Mouse (Mus musculus): Measurements from ENCODE around the gene Uba3. TPM values are rescaled to one million over a fixed set of nuclear protein-coding genes. Genes with fewer than 3 reads are reported as not detected.
A peak's percentile ranks its signal among the peaks of the same experiment; 100 is the strongest.

Uba3 gene
- polyA plus RNA-seq, 1 experiment = not detected

DNA sequence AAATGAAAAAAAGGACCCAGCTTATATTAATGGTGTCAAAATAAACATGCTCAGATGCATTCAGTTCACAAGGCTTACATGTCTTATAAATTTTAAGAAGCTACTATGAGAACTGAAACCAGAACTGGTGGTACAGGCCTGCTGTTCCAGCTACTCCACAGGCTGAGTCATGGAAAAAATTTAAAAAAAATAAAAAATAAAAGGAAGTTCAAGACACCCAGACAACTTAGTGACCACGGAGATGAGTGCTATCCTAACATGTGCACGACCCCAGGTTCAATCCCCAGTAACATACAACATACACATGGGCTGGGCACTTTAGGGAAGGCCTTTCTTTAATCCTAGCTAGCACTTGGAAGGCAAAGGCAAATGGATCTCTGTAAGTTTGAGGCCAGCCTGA is 55.7 kb downstream of the Uba3 start:
- Histone ChIP-seq H3K4me1 (ENCODE audit: control insufficient read depth, insufficient read depth, low read length) (peaks cover 11% of the 10 kb centered on the region), H3K4me3 (ENCODE audit: insufficient read depth, low read depth, low read length) (no peak overlapping the region), H3K27ac (ENCODE audit: insufficient read depth, low read depth, low read length) (no peak overlapping the region)
- 88% methylated on average over 2 of the region's 2 CpGs for WGBS
- TF ChIP-seq POLR2A (IDR thresholded peaks at IDR 0.05; ENCODE audit: insufficient read depth, low read depth, low read length) = no peak
- no peak for TF ChIP-seq CTCF (IDR thresholded peaks at IDR 0.05; ENCODE audit: insufficient read depth, low read depth, low read length)

DNA sequence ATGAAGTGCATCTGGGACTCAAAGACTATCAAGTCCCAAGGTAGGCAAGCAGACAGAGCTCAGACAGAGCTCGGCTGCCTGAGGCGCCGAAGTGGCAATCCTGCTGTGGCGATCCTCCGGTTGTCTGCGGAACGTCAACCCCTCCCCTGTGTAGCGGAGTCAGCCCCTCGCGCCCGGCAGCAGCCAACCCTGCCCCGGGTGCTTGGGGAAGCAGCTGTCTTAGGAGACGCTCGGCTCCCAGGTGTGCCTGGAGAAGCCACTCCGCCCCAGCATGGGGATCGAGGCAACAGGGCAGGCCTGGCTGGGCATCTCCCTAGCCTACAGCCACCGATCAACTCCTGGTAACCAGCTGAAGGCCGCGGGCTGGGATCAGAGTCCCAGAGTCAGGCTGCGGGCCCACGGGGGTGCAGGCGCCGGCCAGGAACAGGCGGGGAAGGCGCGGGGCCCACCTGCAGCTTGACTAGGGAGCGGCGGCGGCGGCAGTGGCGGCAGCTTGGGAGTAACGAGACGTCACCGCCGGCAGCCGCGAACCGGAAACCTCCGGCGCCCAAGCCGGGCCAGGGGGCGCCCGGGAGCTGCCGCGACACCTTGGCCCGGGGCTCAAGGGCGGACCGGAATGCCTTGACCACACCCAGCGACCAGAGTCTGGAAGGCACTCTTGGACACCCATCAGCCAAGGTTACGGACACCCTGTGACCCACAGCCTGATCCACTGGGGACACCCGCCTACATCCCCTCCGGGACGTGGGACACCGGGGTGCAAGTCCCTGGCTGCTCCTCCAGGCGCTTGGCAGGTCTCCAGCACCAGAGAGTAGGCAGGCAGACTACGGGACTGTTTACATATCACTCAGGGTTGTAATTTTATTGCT is 56.8 kb downstream of the Uba3 start, which contains the start of gene Eogt:
Gene Eogt (minus strand): TSS at position 800 of the 869 bp plus-strand sequence.
- WGBS = under 1% methylated on average over 56 of the region's 56 CpGs
- Histone ChIP-seq H3K4me3 (ENCODE audit: insufficient read depth, low read depth, low read length) (peak within 1 kb of the TSS; percentile 71), H3K4me1 (ENCODE audit: control insufficient read depth, insufficient read depth, low read length) (peaks cover 11% of the 10 kb centered on the region), H3K27ac (ENCODE audit: insufficient read depth, low read depth, low read length) (peak within 1 kb of the TSS; percentile 52)
- no peak for TF ChIP-seq POLR2A (IDR thresholded peaks at IDR 0.05; ENCODE audit: insufficient read depth, low read depth, low read length)
- TF ChIP-seq CTCF (IDR thresholded peaks at IDR 0.05; ENCODE audit: insufficient read depth, low read depth, low read length) = 0 out of 2 replicates have a peak, but pooled peaks have one; percentile 23

DNA sequence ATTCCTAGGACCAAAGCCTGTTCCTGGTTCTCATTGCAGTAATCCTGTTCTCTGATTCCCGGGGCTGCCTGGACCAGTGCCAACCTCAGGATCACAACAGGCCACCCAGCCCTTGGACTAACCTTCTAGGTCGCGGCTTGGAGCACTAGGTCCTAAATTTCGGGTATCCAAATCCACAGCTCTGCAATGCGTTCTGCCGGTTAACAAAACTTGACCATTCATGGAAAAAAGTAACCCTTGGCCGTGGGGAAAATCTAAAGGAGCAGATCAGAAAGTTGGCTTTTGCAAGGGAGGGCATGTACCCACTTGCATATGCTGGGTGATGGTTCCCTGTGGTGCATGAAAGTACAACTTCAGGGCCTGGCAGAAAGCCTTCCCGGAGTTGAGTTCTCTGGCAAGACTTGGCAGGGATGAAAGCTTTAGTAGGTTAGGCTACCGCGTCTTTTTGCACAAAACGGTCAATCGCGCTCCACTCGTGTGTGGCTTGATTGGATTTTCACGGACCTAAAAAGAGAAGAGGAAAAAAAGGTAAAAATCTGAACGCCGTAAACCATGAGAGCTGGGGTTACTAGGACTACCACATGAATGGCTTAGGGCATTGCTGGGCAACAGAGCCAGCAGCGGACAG is 57.6 kb downstream of the Uba3 start:
- Histone ChIP-seq H3K4me1 (ENCODE audit: control insufficient read depth, insufficient read depth, low read length) (peaks cover 11% of the 10 kb centered on the region), H3K4me3 (ENCODE audit: insufficient read depth, low read depth, low read length) (peak overlapping the region; percentile 71), H3K27ac (ENCODE audit: insufficient read depth, low read depth, low read length) (peak overlapping the region; percentile 52; the same call in 1 of the 2 replicates)
- 19% methylated on average over 18 of the region's 18 CpGs for WGBS
- TF ChIP-seq POLR2A (IDR thresholded peaks at IDR 0.05; ENCODE audit: insufficient read depth, low read depth, low read length) (no peak), CTCF (IDR thresholded peaks at IDR 0.05; ENCODE audit: insufficient read depth, low read depth, low read length) (no peak)

DNA sequence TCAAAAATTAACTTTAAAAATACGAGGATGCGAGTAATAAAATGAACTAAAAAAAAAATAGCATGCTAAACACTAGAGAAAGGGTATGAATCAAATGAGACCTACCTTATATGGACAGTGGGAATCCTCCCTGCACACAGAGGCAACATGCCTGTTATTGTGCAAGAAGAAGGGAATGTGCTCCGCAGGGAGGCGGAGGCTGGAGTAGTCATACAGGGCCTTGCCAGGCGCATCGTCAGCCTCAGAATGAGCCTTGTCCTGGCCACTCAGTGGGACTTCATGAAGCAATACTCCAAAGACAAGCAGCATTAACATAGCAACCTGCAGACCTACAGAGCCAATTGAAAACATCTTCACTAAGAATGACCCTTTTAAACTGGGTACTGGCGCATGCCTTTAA is 60.3 kb downstream of the Uba3 start:
- 93% methylated on average over 7 of the region's 7 CpGs for WGBS
- H3K4me3 ChIP-seq (ENCODE audit: insufficient read depth, low read depth, low read length) = no peak overlapping the region
- no peak overlapping the region for H3K27ac ChIP-seq (ENCODE audit: insufficient read depth, low read depth, low read length)
- TF ChIP-seq CTCF (IDR thresholded peaks at IDR 0.05; ENCODE audit: insufficient read depth, low read depth, low read length) (no peak), POLR2A (IDR thresholded peaks at IDR 0.05; ENCODE audit: insufficient read depth, low read depth, low read length) (no peak)
- H3K4me1 ChIP-seq (ENCODE audit: control insufficient read depth, insufficient read depth, low read length) = peaks cover 11% of the 10 kb centered on the region

DNA sequence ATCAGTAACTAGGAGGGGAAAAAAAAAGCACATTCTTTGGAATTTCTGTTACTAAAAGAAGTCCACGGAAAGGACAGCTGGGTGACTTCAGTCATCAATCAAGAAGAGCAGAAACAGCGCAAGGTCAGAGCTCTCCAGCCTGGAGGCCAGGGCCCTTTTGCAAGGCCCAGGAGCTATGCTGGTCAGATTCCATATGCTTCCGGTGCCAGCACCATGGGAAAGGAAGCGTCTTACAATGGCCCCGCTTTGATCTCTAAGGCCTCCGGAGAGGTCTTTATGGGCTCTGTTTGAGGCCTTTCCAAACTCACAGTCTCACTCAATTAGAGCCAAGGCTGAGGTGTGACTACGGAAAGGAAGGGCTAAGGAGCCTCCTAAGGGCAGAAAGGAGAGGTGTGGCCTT is 61.1 kb downstream of the Uba3 start:
- WGBS = 76% methylated on average over 7 of the region's 7 CpGs
- Histone ChIP-seq H3K4me3 (ENCODE audit: insufficient read depth, low read depth, low read length) (no peak overlapping the region), H3K4me1 (ENCODE audit: control insufficient read depth, insufficient read depth, low read length) (peaks cover 9% of the 10 kb centered on the region), H3K27ac (ENCODE audit: insufficient read depth, low read depth, low read length) (no peak overlapping the region)
- TF ChIP-seq POLR2A (IDR thresholded peaks at IDR 0.05; ENCODE audit: insufficient read depth, low read depth, low read length) (no peak), CTCF (IDR thresholded peaks at IDR 0.05; ENCODE audit: insufficient read depth, low read depth, low read length) (no peak)

DNA sequence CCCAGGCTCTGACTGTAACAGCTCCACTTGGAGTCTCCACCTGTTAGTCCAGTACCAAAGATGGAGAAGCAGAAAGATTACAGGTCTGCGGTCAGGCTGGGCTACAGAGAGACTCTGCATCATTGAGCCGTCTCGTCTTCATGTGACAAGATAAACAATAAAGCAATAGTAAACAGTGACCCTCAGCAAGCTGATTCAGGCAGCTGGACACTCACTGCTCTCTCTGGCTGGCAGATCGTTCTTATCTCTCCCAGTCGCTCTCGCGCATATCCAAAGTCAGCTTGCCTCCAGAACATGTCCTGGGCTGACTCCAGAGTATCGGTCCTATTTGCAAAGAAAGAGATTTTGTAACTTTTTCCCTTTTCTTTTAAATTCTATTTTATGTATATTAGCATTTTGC is 62.8 kb downstream of the Uba3 start:
- H3K4me1 ChIP-seq (ENCODE audit: control insufficient read depth, insufficient read depth, low read length) = 0 out of 2 replicates have a peak, but pooled peaks cover under 1% of the 10 kb centered on the region
- WGBS = 90% methylated on average over 8 of the region's 8 CpGs
- H3K4me3 ChIP-seq (ENCODE audit: insufficient read depth, low read depth, low read length) = no peak overlapping the region
- no peak overlapping the region for H3K27ac ChIP-seq (ENCODE audit: insufficient read depth, low read depth, low read length)
- TF ChIP-seq CTCF (IDR thresholded peaks at IDR 0.05; ENCODE audit: insufficient read depth, low read depth, low read length) = no peak

DNA sequence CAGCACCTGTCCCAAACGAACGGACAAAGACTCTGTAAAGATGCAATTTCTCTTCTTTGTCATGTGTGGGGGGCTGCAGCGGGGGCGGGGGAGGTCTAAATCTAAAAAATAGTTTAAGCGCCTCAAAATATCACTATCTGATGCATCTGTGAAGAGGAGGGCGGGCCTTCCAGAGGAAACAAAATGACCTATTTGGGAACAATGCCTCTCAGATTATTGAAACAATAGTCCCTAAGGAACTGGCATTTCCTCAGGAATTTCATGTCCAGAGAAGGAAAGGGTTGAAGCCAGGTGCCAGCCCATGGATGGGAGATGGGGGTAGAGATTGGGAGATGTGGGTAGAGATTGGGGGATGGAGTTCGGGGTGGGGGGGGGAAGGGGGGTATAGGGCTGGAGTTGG is 63.6 kb downstream of the Uba3 start:
- no peak overlapping the region for H3K27ac ChIP-seq (ENCODE audit: insufficient read depth, low read depth, low read length)
- 87% methylated on average over 7 of the region's 7 CpGs for WGBS
- no peak overlapping the region for H3K4me3 ChIP-seq (ENCODE audit: insufficient read depth, low read depth, low read length)
- no peak for TF ChIP-seq CTCF (IDR thresholded peaks at IDR 0.05; ENCODE audit: insufficient read depth, low read depth, low read length)
- no peak for TF ChIP-seq POLR2A (IDR thresholded peaks at IDR 0.05; ENCODE audit: insufficient read depth, low read depth, low read length)
- H3K4me1 ChIP-seq (ENCODE audit: control insufficient read depth, insufficient read depth, low read length) = no peaks in the 10 kb centered on the region

Other genes starting within 250 kb of the Uba3 start
- not detected in 2 replicates for gene Fam19a4, start 145.2 kb downstream of the Uba3 start, polyA plus RNA-seq (2012; ENCODE audit: insufficient read depth, insufficient read length, low replicate concordance, missing spikeins)
- gene Eogt, start 56.5 kb downstream of the Uba3 start, polyA plus RNA-seq (2012; ENCODE audit: insufficient read depth, insufficient read length, low replicate concordance, missing spikeins) = not detected in 2 replicates
- not detected in 2 replicates for gene Tmf1, start 26.5 kb downstream of the Uba3 start, polyA plus RNA-seq (2012; ENCODE audit: insufficient read depth, insufficient read length, low replicate concordance, missing spikeins)
- not detected in 2 replicates for gene Arl6ip5, start 5.0 kb upstream of the Uba3 start, polyA plus RNA-seq (2012; ENCODE audit: insufficient read depth, insufficient read length, low replicate concordance, missing spikeins)
- gene Lmod3, start 47.1 kb upstream of the Uba3 start, polyA plus RNA-seq (2012; ENCODE audit: insufficient read depth, insufficient read length, low replicate concordance, missing spikeins) = not detected in 2 replicates

Measured in olfactory bulb, adult 2 months (tissue).